Comparison of ENCODE assay signal across 26 mouse cellular contexts in the genomic region with DNA sequence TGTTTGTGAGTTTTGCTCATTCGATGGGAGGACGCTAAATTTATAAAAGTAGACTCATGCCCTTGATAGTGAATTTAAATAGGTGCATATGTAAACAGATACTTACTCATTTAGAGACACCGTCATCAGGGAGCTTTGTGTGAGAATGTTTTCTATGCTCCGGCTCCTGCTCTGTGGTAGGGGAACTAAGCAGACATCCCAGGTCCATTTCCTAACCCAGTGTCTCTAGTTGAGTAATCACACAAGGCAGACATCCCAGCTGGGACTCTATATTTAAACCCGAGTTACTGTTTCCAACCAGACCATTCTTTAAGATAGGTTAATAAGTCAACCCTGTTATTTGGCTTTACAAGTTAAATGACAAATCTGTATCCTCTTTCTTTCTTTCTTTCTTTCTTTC.
"Had no signal": no experiment of that assay in that cellular context is flagged by ENCODE, and none has a peak within 500 bp of the region (broad histone marks: within the 10 kb centered on the region; RNA-seq: fewer than 3 reads in every experiment).

No protein-coding gene starts in this region.

- H3K36me3 ChIP-seq: heart, embryonic 13.5 days; heart, embryonic 15.5 days; hindbrain, embryonic 13.5 days; hindbrain, embryonic 15.5 days; kidney, embryonic 15.5 days; limb, embryonic 12.5 days; liver, embryonic 13.5 days had no signal

- DNase-seq: gastrocnemius, postnatal 14 days; gastrocnemius, postnatal 36 days; heart, adult 11 months; heart, adult 2 months; heart, postnatal 14 days; heart, postnatal 36 days; kidney, adult 11 months; kidney, adult 2 months; kidney, adult 9 months; kidney, postnatal 14 days; kidney, postnatal 36 days; layer of hippocampus, adult 9-11 months; layer of hippocampus, postnatal 36 days; liver; liver, embryonic 13.5 days had no signal

- H3K9ac ChIP-seq: heart, embryonic 13.5 days; heart, embryonic 15.5 days; hindbrain, embryonic 13.5 days; hindbrain, embryonic 15.5 days; kidney, embryonic 15.5 days; limb, embryonic 12.5 days; liver, embryonic 13.5 days had no signal

- H3K4me3 ChIP-seq: heart, adult 2 months; heart, embryonic 13.5 days; heart, embryonic 15.5 days; hindbrain, embryonic 13.5 days; hindbrain, embryonic 15.5 days; kidney, embryonic 15.5 days; limb, embryonic 12.5 days; liver, embryonic 13.5 days had no signal

- H3K4me2 ChIP-seq: heart, embryonic 11.5 days; heart, embryonic 13.5 days; heart, embryonic 15.5 days; hindbrain, embryonic 13.5 days; hindbrain, embryonic 15.5 days; kidney, embryonic 15.5 days; limb, embryonic 12.5 days; liver, embryonic 11.5 days; liver, embryonic 13.5 days had no signal

- H3K4me1 ChIP-seq: liver, embryonic 13.5 days had no signal

- H3K9me3 ChIP-seq: heart, embryonic 13.5 days; heart, embryonic 15.5 days; hindbrain, embryonic 13.5 days; hindbrain, embryonic 15.5 days; kidney, embryonic 15.5 days; limb, embryonic 12.5 days; liver, embryonic 13.5 days had no signal

- H3K27ac ChIP-seq: heart, adult 2 months; heart, embryonic 13.5 days; heart, embryonic 15.5 days; hindbrain, embryonic 13.5 days; hindbrain, embryonic 15.5 days; hindbrain, postnatal 0 days; kidney, embryonic 15.5 days; kidney, postnatal 0 days; liver, embryonic 13.5 days had no signal

- H3K27me3 ChIP-seq: heart, embryonic 13.5 days; heart, embryonic 15.5 days; hindbrain, embryonic 13.5 days; hindbrain, embryonic 15.5 days; kidney, embryonic 15.5 days; limb, embryonic 12.5 days; liver, embryonic 13.5 days had no signal

- ATAC-seq: hindbrain, postnatal 0 days; intestine, embryonic 16.5 days had no signal
